In genomic region chr2:118113808-118114524, GRCm38 (mm10) we compare ENCODE assay signal across 8 mouse cellular contexts. TPM values are rescaled to one million over a fixed set of nuclear protein-coding genes. Genes with fewer than 3 reads are reported as not detected.
DNase-seq lines count a peak whose midpoint lies in the region; ATAC-seq lines count a peak whose summit lies in the region.

No protein-coding gene starts in this region.

- no peak for ATAC-seq in midbrain, embryonic 16.5 days
- ATAC-seq in embryonic facial prominence, embryonic 13.5 days (ENCODE audit: insufficient number of reproducible peaks, insufficient read depth, low FRiP score, low TSS enrichment, low read depth): no peak
- no peak for ATAC-seq in intestine, embryonic 14.5 days (replicated peaks; ENCODE audit: low FRiP score, low TSS enrichment, low read depth)
- ATAC-seq in liver, embryonic 16.5 days (ENCODE audit: low read depth): no peak
- ATAC-seq in CD4-positive, CD25-positive, alpha-beta regulatory T cell, adult 4 months: no peak

- no peaks in the 10 kb centered on the region for H3K9me3 ChIP-seq in midbrain, embryonic 10.5 days (replicated peaks)
- H3K9me3 ChIP-seq in midbrain, embryonic 16.5 days (replicated peaks; ENCODE audit: control insufficient read depth, low read length, poor library complexity, severe bottlenecking): no peaks in the 10 kb centered on the region
- H3K9me3 ChIP-seq in embryonic facial prominence, embryonic 13.5 days: no peaks in the 10 kb centered on the region
- H3K9me3 ChIP-seq in intestine, embryonic 14.5 days (ENCODE audit: control insufficient read depth, low read length): no peaks in the 10 kb centered on the region
- no peaks in the 10 kb centered on the region for H3K9me3 ChIP-seq in liver, embryonic 16.5 days (replicated peaks; ENCODE audit: control insufficient read depth, low read length)

- WGBS in midbrain, embryonic 10.5 days: 44% methylated on average over 8 of the region's 8 CpGs
- 47% methylated on average over 8 of the region's 8 CpGs for WGBS in midbrain, embryonic 16.5 days
- WGBS in embryonic facial prominence, embryonic 13.5 days: 23% methylated on average over 8 of the region's 8 CpGs
- 42% methylated on average over 8 of the region's 8 CpGs for WGBS in intestine, embryonic 14.5 days
- 37% methylated on average over 8 of the region's 8 CpGs for WGBS in liver, embryonic 16.5 days (ENCODE audit: insufficient replicate concordance)

- peak overlapping the region; percentile 7; the same call in 1 of the 2 replicates for H3K27ac ChIP-seq in midbrain, embryonic 10.5 days (replicated peaks)
- H3K27ac ChIP-seq in midbrain, embryonic 16.5 days (ENCODE audit: low read length): no peak overlapping the region
- H3K27ac ChIP-seq in embryonic facial prominence, embryonic 13.5 days: no peak overlapping the region
- H3K27ac ChIP-seq in intestine, embryonic 14.5 days (ENCODE audit: low read depth): no peak overlapping the region
- H3K27ac ChIP-seq in liver, embryonic 16.5 days (ENCODE audit: low read length): no peak overlapping the region

- no peak overlapping the region; the same call in 1 of the 2 replicates for H3K4me2 ChIP-seq in midbrain, embryonic 16.5 days (ENCODE audit: low read length)
- peak overlapping the region; percentile 89 for H3K4me2 ChIP-seq in embryonic facial prominence, embryonic 13.5 days
- H3K4me2 ChIP-seq in intestine, embryonic 14.5 days (ENCODE audit: low read length): peak overlapping the region; percentile 87
- no peak overlapping the region for H3K4me2 ChIP-seq in liver, embryonic 16.5 days (ENCODE audit: low read depth, low read length)

- peaks cover 24% of the 10 kb centered on the region for H3K27me3 ChIP-seq in midbrain, embryonic 10.5 days (ENCODE audit: low read depth, poor library complexity, severe bottlenecking)
- H3K27me3 ChIP-seq in midbrain, embryonic 16.5 days (ENCODE audit: control insufficient read depth, insufficient read depth, low read depth, low read length): peaks cover 6% of the 10 kb centered on the region
- H3K27me3 ChIP-seq in embryonic facial prominence, embryonic 13.5 days: no peaks in the 10 kb centered on the region; the same call in 1 of the 2 replicates
- H3K27me3 ChIP-seq in intestine, embryonic 14.5 days (replicated peaks; ENCODE audit: control insufficient read depth, insufficient read depth, low read length): no peaks in the 10 kb centered on the region
- peaks cover 2% of the 10 kb centered on the region; the same call in 1 of the 2 replicates for H3K27me3 ChIP-seq in liver, embryonic 16.5 days (ENCODE audit: control insufficient read depth, insufficient read depth, low read depth, low read length)

- peaks cover 62% of the 10 kb centered on the region for H3K4me1 ChIP-seq in midbrain, embryonic 10.5 days
- H3K4me1 ChIP-seq in midbrain, embryonic 16.5 days (ENCODE audit: control insufficient read depth, insufficient read depth, low read length): peaks cover 19% of the 10 kb centered on the region; the same call in 1 of the 2 replicates
- peaks cover 68% of the 10 kb centered on the region for H3K4me1 ChIP-seq in embryonic facial prominence, embryonic 13.5 days
- peaks cover 28% of the 10 kb centered on the region for H3K4me1 ChIP-seq in intestine, embryonic 14.5 days (replicated peaks; ENCODE audit: control insufficient read depth, insufficient read depth, low read length)
- no peaks in the 10 kb centered on the region for H3K4me1 ChIP-seq in liver, embryonic 16.5 days (ENCODE audit: control insufficient read depth, low read depth, low read length)

- peaks cover 45% of the 10 kb centered on the region for H3K36me3 ChIP-seq in midbrain, embryonic 10.5 days
- no peaks in the 10 kb centered on the region for H3K36me3 ChIP-seq in midbrain, embryonic 16.5 days (ENCODE audit: control insufficient read depth, insufficient read depth, low read length)
- H3K36me3 ChIP-seq in embryonic facial prominence, embryonic 13.5 days: peaks cover 40% of the 10 kb centered on the region
- H3K36me3 ChIP-seq in intestine, embryonic 14.5 days (ENCODE audit: control insufficient read depth, insufficient read depth, low read length): peaks cover 43% of the 10 kb centered on the region
- no peaks in the 10 kb centered on the region for H3K36me3 ChIP-seq in liver, embryonic 16.5 days (ENCODE audit: control insufficient read depth, insufficient read depth)

- H3K4me3 ChIP-seq in midbrain, embryonic 10.5 days: peak overlapping the region; percentile 71
- no peak overlapping the region for H3K4me3 ChIP-seq in midbrain, embryonic 16.5 days (ENCODE audit: low read depth, low read length)
- H3K4me3 ChIP-seq in embryonic facial prominence, embryonic 13.5 days: peak overlapping the region; percentile 69
- H3K4me3 ChIP-seq in intestine, embryonic 14.5 days (ENCODE audit: low read depth, low read length): peak overlapping the region; percentile 60
- H3K4me3 ChIP-seq in liver, embryonic 16.5 days (ENCODE audit: low read depth, low read length): peak overlapping the region; percentile 37

- peak; percentile 30 for DNase-seq in midbrain, embryonic 10.5 days (ENCODE audit: low spot score)
- DNase-seq in intestine, embryonic 14.5 days (ENCODE audit: low spot score): peak; percentile 63
- DNase-seq in left cerebral cortex, adult 11 months (ENCODE audit: low spot score): no peak
- no peak for DNase-seq in adrenal gland, postnatal 36 days

- no peak overlapping the region for H3K9ac ChIP-seq in midbrain, embryonic 16.5 days (ENCODE audit: low read depth, low read length)
- H3K9ac ChIP-seq in embryonic facial prominence, embryonic 13.5 days: peak overlapping the region; percentile 83
- no peak overlapping the region for H3K9ac ChIP-seq in intestine, embryonic 14.5 days (ENCODE audit: low read length)
- no peak overlapping the region for H3K9ac ChIP-seq in liver, embryonic 16.5 days (ENCODE audit: low read depth, low read length)

RNA-seq across cellular contexts. Expression of gene Thbs1, which starts 2.3 kb away (rescaled TPM):
- 25.4 and 35.4 TPM in 2 replicates for polyA plus RNA-seq in midbrain, embryonic 10.5 days (2016; fragmentation: Nextera tagmentation; extraction: Ambion mirVana)
- 4.8 and 5.8 TPM in 2 replicates for polyA plus RNA-seq in midbrain, embryonic 16.5 days (2015; fragmentation: Nextera tagmentation; extraction: Ambion mirVana)
- 71.1 and 81.6 TPM in 2 replicates for polyA plus RNA-seq in embryonic facial prominence, embryonic 13.5 days (2015; fragmentation: Nextera tagmentation; extraction: Ambion mirVana)
- polyA plus RNA-seq in intestine, embryonic 14.5 days (2014; fragmentation: Nextera tagmentation; extraction: Ambion mirVana): 24.2 and 24.5 TPM in 2 replicates
- 29.7 and 31.7 TPM in 2 replicates for polyA plus RNA-seq in liver, embryonic 16.5 days (2015; fragmentation: Nextera tagmentation; extraction: Ambion mirVana)
- polyA plus RNA-seq in CD4-positive, CD25-positive, alpha-beta regulatory T cell, adult 4 months (2017; shearing (Covaris generic)): under 1 TPM in 1 of 2 experiments, not detected in 1; 0.23 TPM
- 10 to 100 TPM; 16.7 to 55.2 TPM for total RNA-seq in adrenal gland, postnatal 36 days (2021)

Comparison
In these comparisons a context has a peak if more than half of its experiments do, and no peak if none do; other contexts are left out.
1. DNase-seq: peak in midbrain, embryonic 10.5 days (single experiment) and intestine, embryonic 14.5 days (single experiment); none in left cerebral cortex, adult 11 months (single experiment) and adrenal gland, postnatal 36 days (0 of 2).
2. H3K4me2 ChIP-seq: peak in embryonic facial prominence, embryonic 13.5 days (single experiment) and intestine, embryonic 14.5 days (single experiment); none in midbrain, embryonic 16.5 days (single experiment) and liver, embryonic 16.5 days (single experiment).